Mouse (Mus musculus) embryonic fibroblast, embryonic 13.5 days (primary cell): ENCODE measurements around the gene D330020A13Rik.

ENCODE experiments used
- CTCF ChIP-seq: IDR thresholded peaks from 2 replicates; pipeline ENCODE4 v1.5.1; 2011; ENCODE audit warnings: mild to moderate bottlenecking, control low read depth, low read length, moderate library complexity, borderline replicate concordance; ENCODE audit not compliant: insufficient read depth
- POLR2A ChIP-seq: IDR thresholded peaks from 2 replicates; pipeline ENCODE4 v1.6.1; 2011; ENCODE audit warnings: low read depth, mild to moderate bottlenecking, control low read depth, low read length, moderate library complexity

DNA sequence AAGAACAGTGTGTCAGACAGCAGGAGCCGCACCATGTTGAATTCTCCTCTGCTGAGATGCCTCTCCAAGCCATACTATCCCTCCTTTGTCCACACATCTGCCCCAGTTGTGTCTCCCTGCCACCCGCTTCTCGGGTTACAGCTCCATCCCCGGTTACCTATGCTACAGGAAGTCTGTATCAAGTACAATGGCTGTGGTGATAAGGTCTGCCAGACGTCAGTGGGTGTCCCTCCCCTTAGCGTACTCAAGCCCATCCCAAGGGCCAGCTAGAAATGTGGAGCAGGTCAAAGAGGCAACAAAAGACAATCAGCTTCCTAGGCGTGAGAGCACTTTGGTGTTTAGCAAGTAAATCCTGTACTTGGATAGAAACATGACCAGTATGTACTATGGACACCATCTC lies 5.6 kb upstream of the D330020A13Rik start:
- TF ChIP-seq CTCF (no peak), POLR2A (no peak)
